Mouse (Mus musculus) G1E (cell line): ENCODE results near the gene Prpf3. TPM values are rescaled to one million over a fixed set of nuclear protein-coding genes. Genes with fewer than 3 reads are reported as not detected.

Experiments
- ATAC-seq: 2 replicates; pipeline ENCODE4 v1.8.0; 2016; ENCODE audit warnings: mild to moderate bottlenecking; ENCODE audit not compliant: insufficient number of reproducible peaks, poor library complexity, low FRiP score, severe bottlenecking; ENCODE audit errors: extremely low read depth
- DNase-seq: peaks from one replicate; pipeline ENCODE4 v3.0.0; 2012; ENCODE audit warnings: low spot score
- H3K27me3 ChIP-seq: 2 replicates; pipeline ENCODE4 v1.6.1; 2012; ENCODE audit warnings: mild to moderate bottlenecking, low read length, inconsistent platforms; ENCODE audit not compliant: insufficient read depth
- H3K36me3 ChIP-seq: replicated peaks from 2 replicates; pipeline ENCODE3; 2012; ENCODE audit warnings: mild to moderate bottlenecking, inconsistent platforms
- H3K4me1 ChIP-seq: 2 replicates; pipeline ENCODE4 v1.6.1; 2012; ENCODE audit warnings: low read depth, low read length, inconsistent platforms, mixed read lengths; ENCODE audit not compliant: insufficient read depth
- H3K4me3 ChIP-seq: 2 replicates; pipeline ENCODE4 v1.5.1; 2012; ENCODE audit warnings: low read depth, mild to moderate bottlenecking, inconsistent platforms, low read length, moderate library complexity, mixed read lengths
- H3K9me3 ChIP-seq: replicated peaks from 2 replicates; pipeline ENCODE4 v1.6.1; 2012; ENCODE audit warnings: inconsistent platforms
- CTCF ChIP-seq: IDR thresholded peaks from 2 replicates; pipeline ENCODE4 v1.5.1; 2012; ENCODE audit warnings: low read depth, low read length, inconsistent platforms, mixed read lengths
- GATA1 ChIP-seq: IDR thresholded peaks from 2 replicates; pipeline ENCODE4 v1.6.1; 2012; ENCODE audit warnings: borderline replicate concordance, low read length, inconsistent platforms, mixed read lengths
- GATA2 ChIP-seq: IDR thresholded peaks from 2 replicates; pipeline ENCODE4 v1.6.1; 2012; ENCODE audit warnings: low read depth, low read length, inconsistent platforms, borderline replicate concordance
- POLR2AphosphoS5 ChIP-seq: IDR thresholded peaks from 2 replicates; pipeline ENCODE4 v1.6.1; 2012; ENCODE audit warnings: low read depth, low read length, inconsistent platforms; ENCODE audit not compliant: insufficient replicate concordance
- TAL1 ChIP-seq: conservative IDR thresholded peaks from 2 replicates; pipeline ENCODE4 v1.6.1; 2012; ENCODE audit warnings: low read depth, low read length, inconsistent platforms, mixed read lengths
- polyA plus RNA-seq: library from polyadenylated mRNA; stranded (reverse); fragments of >175 nt; gene quantifications from 2 replicates; pipeline ENCODE4 v1.2.3, GENCODE M21; 2012
- total RNA-seq, 2 experiments: library from RNA; stranded (forward) in 1 of 2; stranded (reverse) in 1 of 2; fragments of 200-1000 nt in 1 of 2; fragments of >200 nt in 1 of 2; fragmentation: Nextera tagmentation in 1 of 2; gene quantifications; 2 replicates each; pipeline ENCODE4 v1.2.3; 2014 to 2017

The Prpf3 gene
- total and polyA plus RNA-seq, 3 experiments: 17.5 to 77.2 (median 68.3) TPM

DNA sequence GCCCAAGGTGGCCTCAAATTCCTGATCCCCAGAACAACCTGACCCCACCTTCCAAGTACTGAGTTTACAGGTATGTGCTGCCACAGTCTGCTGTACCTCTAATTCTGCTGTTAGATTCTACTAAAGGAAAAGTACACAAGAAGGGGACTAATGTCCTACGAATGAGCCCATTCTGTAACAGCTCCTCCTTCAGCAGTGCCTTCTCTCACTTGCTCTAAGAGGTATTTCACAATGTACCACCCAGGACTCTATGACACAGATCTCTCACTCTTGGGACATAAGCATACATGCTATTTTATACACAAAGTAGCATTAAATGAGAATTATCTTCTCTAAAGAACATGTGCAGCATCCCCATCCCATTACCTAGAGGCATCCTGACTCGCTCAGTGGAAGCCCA lies 62.0 kb downstream of the Prpf3 start:
- ATAC-seq: no peak
- DNase-seq: no peak

GRCm38 (mm10) chr3:95785501-95785900 lies 70.2 kb downstream of the Prpf3 start:
- ATAC-seq (no peak), DNase-seq (no peak)
- Histone ChIP-seq H3K36me3 (peaks cover 82% of the 10 kb centered on the region), H3K4me1 (no peaks in the 10 kb centered on the region), H3K27me3 (no peaks in the 10 kb centered on the region), H3K9me3 (no peaks in the 10 kb centered on the region), H3K4me3 (no peak overlapping the region)
- TF ChIP-seq TAL1 (no peak), POLR2AphosphoS5 (no peak), CTCF (no peak), GATA2 (no peak), GATA1 (no peak)

More for the DNA sequence above, 62.0 kb downstream of the Prpf3 start:
- Histone ChIP-seq H3K36me3 (peaks cover 37% of the 10 kb centered on the region), H3K4me3 (no peak overlapping the region), H3K4me1 (peaks cover 17% of the 10 kb centered on the region), H3K9me3 (no peaks in the 10 kb centered on the region), H3K27me3 (no peaks in the 10 kb centered on the region)
- TF ChIP-seq CTCF: no peak
- TF ChIP-seq GATA2: no peak
- no peak for TF ChIP-seq TAL1
- no peak for TF ChIP-seq POLR2AphosphoS5
- TF ChIP-seq GATA1: no peak

Other genes starting within 250 kb of the Prpf3 start
- gene Ensa, start 230.9 kb downstream of the Prpf3 start, total RNA-seq (2014; fragmentation: Nextera tagmentation): 99.9 and 104 TPM in 2 replicates
- 109 and 133 TPM in 2 replicates for gene Ensa, start 230.9 kb downstream of the Prpf3 start, total RNA-seq (2017)
- gene Ensa, start 230.9 kb downstream of the Prpf3 start, polyA plus RNA-seq: 19.2 and 20.4 TPM in 2 replicates
- gene Mcl1, start 197.1 kb downstream of the Prpf3 start, total RNA-seq (2014; fragmentation: Nextera tagmentation): 296 and 335 TPM in 2 replicates
- gene Mcl1, start 197.1 kb downstream of the Prpf3 start, total RNA-seq (2017): 263 and 280 TPM in 2 replicates
- 264 and 420 TPM in 2 replicates for gene Mcl1, start 197.1 kb downstream of the Prpf3 start, polyA plus RNA-seq
- gene Adamtsl4, start 168.0 kb downstream of the Prpf3 start, total RNA-seq (2014; fragmentation: Nextera tagmentation): not detected in 2 replicates
- 0.06 and 0.11 TPM in 2 replicates for gene Adamtsl4, start 168.0 kb downstream of the Prpf3 start, total RNA-seq (2017)
- gene Adamtsl4, start 168.0 kb downstream of the Prpf3 start, polyA plus RNA-seq: 0.01 TPM in 1 of 2 replicates, not detected in the other
- 3.6 and 7.4 TPM in 2 replicates for gene Ecm1, start 116.3 kb downstream of the Prpf3 start, total RNA-seq (2014; fragmentation: Nextera tagmentation)
- gene Ecm1, start 116.3 kb downstream of the Prpf3 start, total RNA-seq (2017): 2.4 and 4.0 TPM in 2 replicates
- 19.5 and 20.5 TPM in 2 replicates for gene Ecm1, start 116.3 kb downstream of the Prpf3 start, polyA plus RNA-seq
- gene Tars2, start 95.7 kb downstream of the Prpf3 start, total RNA-seq (2014; fragmentation: Nextera tagmentation): 47.2 and 69.0 TPM in 2 replicates
- gene Tars2, start 95.7 kb downstream of the Prpf3 start, total RNA-seq (2017): 52.3 and 56.6 TPM in 2 replicates
- 38.3 and 69.7 TPM in 2 replicates for gene Tars2, start 95.7 kb downstream of the Prpf3 start, polyA plus RNA-seq
- gene Rprd2, start 37.0 kb downstream of the Prpf3 start, total RNA-seq (2014; fragmentation: Nextera tagmentation): 116 and 144 TPM in 2 replicates
- gene Rprd2, start 37.0 kb downstream of the Prpf3 start, total RNA-seq (2017): 18.6 and 28.0 TPM in 2 replicates
- gene Rprd2, start 37.0 kb downstream of the Prpf3 start, polyA plus RNA-seq: 6.9 and 9.1 TPM in 2 replicates
- gene Mrps21, start 15.6 kb upstream of the Prpf3 start, total RNA-seq (2014; fragmentation: Nextera tagmentation): 40.2 and 41.8 TPM in 2 replicates
- gene Mrps21, start 15.6 kb upstream of the Prpf3 start, total RNA-seq (2017): 624 and 639 TPM in 2 replicates
- gene Mrps21, start 15.6 kb upstream of the Prpf3 start, polyA plus RNA-seq: 43.8 and 190 TPM in 2 replicates
- gene Ciart, start 26.4 kb upstream of the Prpf3 start, total RNA-seq (2014; fragmentation: Nextera tagmentation): not detected in 2 replicates
- gene Ciart, start 26.4 kb upstream of the Prpf3 start, total RNA-seq (2017): 1.3 TPM in 2 replicates
- gene Ciart, start 26.4 kb upstream of the Prpf3 start, polyA plus RNA-seq: 0.07 and 0.31 TPM in 2 replicates
- 1.6 and 3.9 TPM in 2 replicates for gene BC028528, start 36.1 kb upstream of the Prpf3 start, total RNA-seq (2014; fragmentation: Nextera tagmentation)
- gene BC028528, start 36.1 kb upstream of the Prpf3 start, total RNA-seq (2017): 7.5 and 9.3 TPM in 2 replicates
- not detected in 2 replicates for gene BC028528, start 36.1 kb upstream of the Prpf3 start, polyA plus RNA-seq
- 27.5 and 35.0 TPM in 2 replicates for gene Aph1a, start 38.1 kb upstream of the Prpf3 start, total RNA-seq (2014; fragmentation: Nextera tagmentation)
- 26.5 and 27.5 TPM in 2 replicates for gene Aph1a, start 38.1 kb upstream of the Prpf3 start, total RNA-seq (2017)
- 90.6 and 102 TPM in 2 replicates for gene Aph1a, start 38.1 kb upstream of the Prpf3 start, polyA plus RNA-seq
- not detected in 2 replicates for gene Car14, start 48.8 kb upstream of the Prpf3 start, total RNA-seq (2014; fragmentation: Nextera tagmentation)
- 0.11 TPM in 1 of 2 replicates, not detected in the other for gene Car14, start 48.8 kb upstream of the Prpf3 start, total RNA-seq (2017)
- gene Car14, start 48.8 kb upstream of the Prpf3 start, polyA plus RNA-seq: not detected in 2 replicates
- 94.7 and 114 TPM in 2 replicates for gene Anp32e, start 73.4 kb upstream of the Prpf3 start, total RNA-seq (2014; fragmentation: Nextera tagmentation)
- gene Anp32e, start 73.4 kb upstream of the Prpf3 start, total RNA-seq (2017): 91.8 and 180 TPM in 2 replicates
- 210 and 405 TPM in 2 replicates for gene Anp32e, start 73.4 kb upstream of the Prpf3 start, polyA plus RNA-seq
- 9.7 and 23.3 TPM in 2 replicates for gene Plekho1, start 140.1 kb upstream of the Prpf3 start, total RNA-seq (2014; fragmentation: Nextera tagmentation)
- gene Plekho1, start 140.1 kb upstream of the Prpf3 start, total RNA-seq (2017): 4.2 and 5.7 TPM in 2 replicates
- 10.9 and 14.1 TPM in 2 replicates for gene Plekho1, start 140.1 kb upstream of the Prpf3 start, polyA plus RNA-seq
- 19.8 and 28.7 TPM in 2 replicates for gene Vps45, start 202.6 kb upstream of the Prpf3 start, total RNA-seq (2014; fragmentation: Nextera tagmentation)
- gene Vps45, start 202.6 kb upstream of the Prpf3 start, total RNA-seq (2017): 16.1 and 21.4 TPM in 2 replicates
- gene Vps45, start 202.6 kb upstream of the Prpf3 start, polyA plus RNA-seq: 6.1 and 6.7 TPM in 2 replicates
- gene Otud7b, start 248.6 kb upstream of the Prpf3 start, total RNA-seq (2014; fragmentation: Nextera tagmentation): 10.1 and 17.4 TPM in 2 replicates
- gene Otud7b, start 248.6 kb upstream of the Prpf3 start, total RNA-seq (2017): 21.7 and 22.1 TPM in 2 replicates
- gene Otud7b, start 248.6 kb upstream of the Prpf3 start, polyA plus RNA-seq: 11.3 and 11.8 TPM in 2 replicates